Mouse (Mus musculus): ENCODE data around the gene Olfr1389.
"Not testable (repeated sequence)": the region's sequence is repeated elsewhere in the genome, so short reads cannot be mapped to it uniquely, and the experiment has no call there.

The Olfr1389 gene

GRCm38 (mm10) chr11:49422767-49423166, at the start of gene Olfr1389:
Gene Olfr1389, plus strand, starts transcription at chr11:49423067.
- DNase-seq, result no peak

- DNase-seq, result no peak
Observed at GRCm38 (mm10) chr11:49383133-49383532, 39.7 kb upstream of the Olfr1389 start.

DNA sequence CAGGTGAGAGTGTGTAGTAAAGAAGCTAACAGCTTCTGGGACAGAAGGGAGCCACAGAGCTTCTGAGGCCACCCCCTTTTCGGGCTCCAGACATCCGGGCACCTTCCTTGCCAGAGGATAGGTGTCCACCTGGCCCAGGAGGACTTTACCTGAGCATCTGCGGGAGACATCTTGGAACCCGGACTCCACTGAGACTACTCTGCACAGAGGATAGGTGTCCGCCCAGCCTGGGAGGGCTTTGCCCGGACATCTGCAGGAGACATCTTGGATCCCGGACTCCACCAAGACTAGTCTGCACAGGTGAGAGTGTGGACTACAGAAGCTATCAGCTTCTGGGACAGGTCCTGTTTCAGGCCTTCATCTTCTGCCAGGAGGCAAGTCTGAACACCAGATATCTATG, 36.7 kb upstream of the Olfr1389 start:
- DNase-seq, result not testable (repeated sequence)

DNA sequence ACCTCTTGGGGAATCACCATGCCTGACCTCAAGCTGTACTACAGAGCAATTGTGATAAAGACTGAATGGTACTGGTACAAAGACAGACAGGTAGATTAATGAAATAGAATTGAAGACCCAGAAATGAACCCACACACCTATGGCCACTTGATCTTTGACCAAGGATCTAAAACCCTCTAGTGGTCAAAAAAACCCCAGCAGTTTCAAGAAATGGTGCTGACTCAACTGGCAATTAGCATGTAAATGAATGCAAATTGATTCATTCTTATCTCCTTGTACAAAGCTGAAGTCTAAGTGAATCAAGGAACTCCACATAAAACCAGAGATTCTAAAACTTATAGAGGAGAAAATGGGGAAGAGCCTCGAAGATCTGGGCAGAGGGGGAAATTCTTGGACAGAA, 30.2 kb upstream of the Olfr1389 start:
- DNase-seq, result not testable (repeated sequence)

- no peak for DNase-seq
Observed at GRCm38 (mm10) chr11:49406784-49407183, 16.1 kb upstream of the Olfr1389 start.

DNA sequence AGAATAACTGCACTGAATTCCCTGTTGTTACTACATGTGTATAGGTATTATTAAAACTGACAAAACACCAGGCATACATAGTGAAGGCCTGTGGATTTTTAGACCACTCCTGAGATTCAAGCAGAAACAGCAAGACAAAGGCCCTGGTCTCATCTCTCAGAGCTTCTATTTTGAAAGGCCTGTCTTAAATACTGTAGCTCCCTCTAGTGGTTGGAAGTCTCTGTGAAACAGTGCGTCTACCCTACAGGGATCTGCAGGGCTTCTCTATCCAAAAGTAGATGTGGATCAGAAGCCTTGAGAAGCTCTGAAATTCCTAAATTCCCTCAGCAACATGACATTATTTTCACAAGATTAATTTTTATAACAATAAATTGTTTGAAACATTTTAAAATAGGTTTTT, 12.3 kb upstream of the Olfr1389 start:
- no peak for DNase-seq

GRCm38 (mm10) chr11:49425257-49425927, 2.5 kb downstream of the Olfr1389 start:
- no peak for DNase-seq

DNA sequence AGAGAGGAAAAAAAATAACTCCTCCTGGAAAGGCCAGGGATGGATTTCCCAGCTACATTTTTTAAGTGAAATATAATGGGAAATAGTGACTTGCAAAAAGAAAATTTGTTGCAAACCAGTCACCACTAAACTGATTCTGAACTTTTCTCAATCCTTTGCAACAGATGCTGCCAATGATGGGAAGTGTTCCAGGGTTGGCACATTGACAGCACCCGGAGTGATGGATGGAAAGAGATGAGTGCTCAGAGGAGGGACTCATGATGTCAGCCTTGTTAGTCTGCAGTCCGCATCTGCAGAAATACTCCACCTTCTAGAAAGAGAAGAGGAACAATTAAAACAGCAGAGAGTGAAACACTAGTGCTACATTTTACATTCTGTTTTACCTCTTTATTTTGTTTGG, 6.8 kb downstream of the Olfr1389 start:
- no peak for DNase-seq

- DNase-seq, result no peak
Observed at GRCm38 (mm10) chr11:49436411-49436810, 13.5 kb downstream of the Olfr1389 start, which contains the start of gene Olfr1388. Gene Olfr1388, plus strand, starts transcription at chr11:49436624.

GRCm38 (mm10) chr11:49455043-49455442, 32.2 kb downstream of the Olfr1389 start, which contains the start of gene Olfr1387:
Gene Olfr1387, plus strand, starts transcription at chr11:49455343.
- DNase-seq, result no peak

DNA sequence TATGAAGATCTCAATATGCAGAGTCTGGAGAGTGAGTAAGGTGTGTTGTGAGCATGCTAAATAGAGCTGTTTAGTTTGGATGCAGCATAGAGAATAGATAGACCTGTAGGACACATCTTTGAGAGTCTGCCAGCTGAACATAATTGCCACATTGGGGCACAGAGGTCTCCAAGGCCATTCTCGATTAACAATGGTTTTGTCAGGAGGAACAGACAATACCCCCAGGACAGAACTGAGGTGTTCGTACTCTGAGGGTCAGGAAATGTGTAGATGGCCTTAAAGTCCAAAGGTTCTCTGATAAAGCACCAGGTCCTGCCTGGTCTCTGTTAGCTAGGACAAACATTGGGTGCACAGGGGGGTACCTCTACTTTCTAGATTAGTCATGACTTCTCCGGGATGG, 41.9 kb downstream of the Olfr1389 start, which contains the start of gene Olfr1386:
TSS of gene Olfr1386 (plus strand) at position 301 of the 400 bp plus-strand sequence.
- DNase-seq, result not testable (repeated sequence)

Data from kidney, adult 18-20 months (tissue).